12 mouse cellular contexts compared by ENCODE assay signal in genomic region chr6:117613656-117614350, GRCm38 (mm10).
A peak's percentile ranks its signal among the peaks of the same experiment; 100 is the strongest.
DNase-seq lines count a peak whose midpoint lies in the region; ATAC-seq and TF ChIP-seq lines count a peak whose summit lies in the region.
"Had no signal": no experiment of that assay in that cellular context is flagged by ENCODE, and none has a peak within 500 bp of the region (broad histone marks: within the 10 kb centered on the region; RNA-seq: fewer than 3 reads in every experiment).

No protein-coding gene starts in this region.

- POLR2A ChIA-PET in Patski (lab: Charles Lee): interaction anchor here (0.6 kb wide), 1 partner anchor 124 kb away, joined by 3 read pairs; no protein-coding TSS in a partner anchor

- peak; percentile 44 for DNase-seq in kidney, adult 2 months
- DNase-seq in kidney, adult 18-20 months: no peak
- DNase-seq in Patski (ENCODE audit: low read depth, low spot score): peak; percentile 41
- peak; percentile 4 to 23 for DNase-seq in layer of hippocampus, postnatal 14 days (ENCODE audit: low spot score in 2 of 2)
- no peak for DNase-seq in retina, postnatal 1 day
- no peak for DNase-seq in ovary, postnatal 36 days (ENCODE audit: low spot score)
- DNase-seq: cerebellum, adult 9-11 months; liver, embryonic 13.5 days; thymus, postnatal 25 days had no signal

- no peak for ATAC-seq in Patski
- no peak; the same call in 1 of the 2 replicates for ATAC-seq in embryonic facial prominence, embryonic 12.5 days (ENCODE audit: insufficient number of reproducible peaks, insufficient read depth, low FRiP score, low TSS enrichment)

- CTCF ChIA-PET in Patski (lab: Charles Lee): interaction anchor here (1.2 to 1.3 kb wide), 2 partner anchors 47 to 211 kb away, joined by 3 read pairs; no protein-coding TSS in a partner anchor

- H3K27ac ChIP-seq in kidney, adult 2 months (ENCODE audit: insufficient read depth, low read depth, low read length): no peak overlapping the region
- H3K27ac ChIP-seq in embryonic facial prominence, embryonic 12.5 days: peak overlapping the region; percentile 65
- H3K27ac ChIP-seq: heart, embryonic 13.5 days; liver, embryonic 13.5 days; neural tube, embryonic 12.5 days had no signal

- no peak for TF ChIP-seq POLR2A in kidney, adult 2 months (IDR thresholded peaks at IDR 0.05; ENCODE audit: low read depth, low read length)

- H3K4me3 ChIP-seq in kidney, adult 2 months (ENCODE audit: insufficient read depth, low read depth, low read length): no peak overlapping the region
- H3K4me3 ChIP-seq in embryonic facial prominence, embryonic 12.5 days: no peak overlapping the region
- H3K4me3 ChIP-seq: heart, embryonic 13.5 days; liver, embryonic 13.5 days; neural tube, embryonic 12.5 days had no signal

- no peaks in the 10 kb centered on the region for H3K27me3 ChIP-seq in kidney, adult 2 months (replicated peaks; ENCODE audit: control insufficient read depth, insufficient read depth, low read length)
- no peaks in the 10 kb centered on the region for H3K27me3 ChIP-seq in Patski
- no peaks in the 10 kb centered on the region for H3K27me3 ChIP-seq in embryonic facial prominence, embryonic 12.5 days
- H3K27me3 ChIP-seq: liver, embryonic 13.5 days; neural tube, embryonic 12.5 days had no signal

- H3K4me2 ChIP-seq in embryonic facial prominence, embryonic 12.5 days (replicated peaks): no peak overlapping the region
- H3K4me2 ChIP-seq: heart, embryonic 13.5 days; liver, embryonic 13.5 days; neural tube, embryonic 12.5 days had no signal

- no peak overlapping the region for H3K9ac ChIP-seq in embryonic facial prominence, embryonic 12.5 days
- H3K9ac ChIP-seq: heart, embryonic 13.5 days; liver, embryonic 13.5 days; neural tube, embryonic 12.5 days had no signal

- H3K36me3 ChIP-seq in kidney, adult 2 months (ENCODE audit: control insufficient read depth, insufficient read depth, low read length): no peaks in the 10 kb centered on the region
- no peaks in the 10 kb centered on the region for H3K36me3 ChIP-seq in embryonic facial prominence, embryonic 12.5 days
- H3K36me3 ChIP-seq: heart, embryonic 13.5 days; liver, embryonic 13.5 days; neural tube, embryonic 12.5 days had no signal

- WGBS in kidney, adult 2 months: 72% methylated on average over 11 of the region's 11 CpGs
- WGBS in embryonic facial prominence, embryonic 12.5 days: 21% methylated on average over 11 of the region's 11 CpGs

- in situ Hi-C loops in Patski (cut with MboI; ENCODE audit: low pct_unique_long_range_greater_than_20kb): loop anchor here (25.0 kb wide), 1 partner anchor 852 kb away; no protein-coding TSS in a partner anchor

- no peak for TF ChIP-seq CTCF in kidney, adult 2 months (conservative IDR thresholded peaks at IDR 0.05; ENCODE audit: insufficient read depth, insufficient read length, low read depth, low read length)
- TF ChIP-seq CTCF in Patski (IDR thresholded peaks at IDR 0.05): no peak

- H3K4me1 ChIP-seq in kidney, adult 2 months (ENCODE audit: control insufficient read depth, insufficient read depth, low read length): peaks cover 10% of the 10 kb centered on the region; the same call in 1 of the 2 replicates
- H3K4me1 ChIP-seq in embryonic facial prominence, embryonic 12.5 days: peaks cover 42% of the 10 kb centered on the region
- H3K4me1 ChIP-seq: neural tube, embryonic 12.5 days had no signal

- no peaks in the 10 kb centered on the region for H3K9me3 ChIP-seq in embryonic facial prominence, embryonic 12.5 days
- H3K9me3 ChIP-seq: heart, embryonic 13.5 days; liver, embryonic 13.5 days; neural tube, embryonic 12.5 days had no signal

Comparison
In these comparisons a context has a peak if more than half of its experiments do, and no peak if none do; other contexts are left out.
1. DNase-seq: peak in kidney, adult 2 months (single experiment), Patski (single experiment) and layer of hippocampus, postnatal 14 days (2 of 2); none in kidney, adult 18-20 months (single experiment), retina, postnatal 1 day (single experiment) and ovary, postnatal 36 days (single experiment).